Mouse (Mus musculus) urinary bladder, postnatal 36 days (tissue): Measurements from ENCODE around the gene Map10.

Source experiments
- DNase-seq, 2 experiments: peaks; one replicate each; pipeline ENCODE4 v3.0.0; 2022; ENCODE audit warnings: low spot score in 2 of 2, mixed read lengths in 1 of 2

Map10 gene

DNA sequence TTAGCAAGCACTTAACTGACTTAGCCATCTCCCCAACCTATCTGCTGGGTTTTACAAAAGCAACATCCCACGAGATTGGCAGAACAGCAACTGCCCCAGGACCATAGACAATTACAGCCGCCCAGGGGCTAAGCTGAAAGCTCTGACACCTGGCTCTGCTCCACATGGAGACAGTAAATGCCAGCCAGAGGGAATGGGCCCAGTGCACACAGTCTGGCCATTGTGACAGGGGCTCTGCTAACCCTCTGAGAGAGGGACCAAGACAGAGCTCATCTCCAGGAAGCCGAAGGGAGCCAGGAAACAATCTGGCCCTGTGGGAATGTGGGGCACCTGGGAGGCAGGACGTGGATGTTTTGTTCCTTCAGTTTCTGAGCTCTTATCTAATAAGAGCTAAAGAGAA lies 46.6 kb downstream of the Map10 start:
- no peak for DNase-seq

GRCm38 (mm10) chr8:125716613-125717012 lies 47.0 kb downstream of the Map10 start:
- DNase-seq = no peak

- no peak for DNase-seq
Measured at GRCm38 (mm10) chr8:125718914-125719313, 49.3 kb downstream of the Map10 start.

GRCm38 (mm10) chr8:125722675-125723074 lies 53.1 kb downstream of the Map10 start:
- no peak for DNase-seq
